ENCODE assay signal across 9 mouse cellular contexts in genomic region chr16:75617651-75618349, GRCm38 (mm10). TPM values are rescaled to one million over a fixed set of nuclear protein-coding genes. Genes with fewer than 3 reads are reported as not detected.
DNase-seq lines count a peak whose midpoint lies in the region; ATAC-seq and TF ChIP-seq lines count a peak whose summit lies in the region.
"Had no signal": no experiment of that assay in that cellular context is flagged by ENCODE, and none has a peak within 500 bp of the region (broad histone marks: within the 10 kb centered on the region; RNA-seq: fewer than 3 reads in every experiment).

No protein-coding gene starts in this region.

- intact Hi-C loops in left cerebral cortex, adult 2 months (cut with DNase I): loop anchor here (2.0 to 5.0 kb wide), 2 partner anchors 275 to 1279 kb away; no protein-coding TSS in a partner anchor

- WGBS in hindbrain, embryonic 12.5 days: 77% methylated on average over 2 of the region's 2 CpGs
- WGBS in stomach, postnatal 0 days: 84% methylated on average over 2 of the region's 2 CpGs

- H3K79me2 ChIP-seq in MEL (ENCODE audit: control insufficient read depth, insufficient read depth, low read length, poor library complexity): no peaks in the 10 kb centered on the region

- peak; percentile 71 for TF ChIP-seq CTCF in left cerebral cortex, adult 2 months (IDR thresholded peaks at IDR 0.05)
- TF ChIP-seq CTCF in MEL (IDR thresholded peaks at IDR 0.05 in 2 of 3, conservative IDR thresholded peaks at IDR 0.05 in 1 of 3; ENCODE audit: control insufficient read depth in 1 of 3, insufficient read depth in 1 of 3, low read depth in 2 of 3, low read length in 3 of 3, poor library complexity in 1 of 3, severe bottlenecking in 1 of 3): peak in 2 of 3 experiments; percentile 55 to 71; a peak in 4 of 6 replicates
- peak; percentile 74 for TF ChIP-seq CTCF in stomach, postnatal 0 days (IDR thresholded peaks at IDR 0.05; ENCODE audit: low read depth)

- TF ChIP-seq EP300 in MEL (IDR thresholded peaks at IDR 0.05; ENCODE audit: low read depth in 1 of 2, low read length in 2 of 2): no peak
- no peak for TF ChIP-seq EP300 in stomach, postnatal 0 days (optimal IDR thresholded peaks at IDR 0.05)

- H3K36me3 ChIP-seq in MEL (ENCODE audit: control insufficient read depth in 1 of 2, insufficient read depth in 2 of 2, low read length in 2 of 2): no peaks in the 10 kb centered on the region
- H3K36me3 ChIP-seq in hindbrain, embryonic 12.5 days: no peaks in the 10 kb centered on the region
- no peaks in the 10 kb centered on the region for H3K36me3 ChIP-seq in stomach, postnatal 0 days (ENCODE audit: control insufficient read depth, insufficient read depth, low read length)
- H3K36me3 ChIP-seq: lung, embryonic 15.5 days had no signal

- peak; percentile 40; the same call in 1 of the 2 replicates for ATAC-seq in hindbrain, embryonic 12.5 days (ENCODE audit: low FRiP score)
- no peak for ATAC-seq in stomach, postnatal 0 days (ENCODE audit: low FRiP score, low TSS enrichment)

- H3K27ac ChIP-seq in left cerebral cortex, adult 2 months: no peak overlapping the region
- H3K27ac ChIP-seq in MEL (ENCODE audit: control insufficient read depth, low read depth, low read length): no peak overlapping the region
- no peak overlapping the region for H3K27ac ChIP-seq in hindbrain, embryonic 12.5 days
- H3K27ac ChIP-seq in stomach, postnatal 0 days (replicated peaks): no peak overlapping the region
- H3K27ac ChIP-seq: lung, embryonic 15.5 days had no signal

- H3K27me3 ChIP-seq in MEL (ENCODE audit: control insufficient read depth in 1 of 2, insufficient read depth in 2 of 2, low read length in 2 of 2): no peaks in the 10 kb centered on the region; a peak in 1 of 4 replicates
- H3K27me3 ChIP-seq in hindbrain, embryonic 12.5 days: no peaks in the 10 kb centered on the region
- no peaks in the 10 kb centered on the region for H3K27me3 ChIP-seq in stomach, postnatal 0 days (ENCODE audit: control insufficient read depth, insufficient read depth, low read length)
- H3K27me3 ChIP-seq: lung, embryonic 15.5 days had no signal

- DNase-seq in left cerebral cortex, adult 2 months (ENCODE audit: extremely low spot score in 1 of 2, low spot score in 2 of 2): peak in 1 of 2 experiments; percentile 26
- DNase-seq in left cerebral cortex, adult 8-10 months (ENCODE audit: low spot score in 2 of 2): no peak
- DNase-seq in MEL (ENCODE audit: low read depth, low spot score): peak; percentile 78
- DNase-seq in c-Kit-negative CD71-positive TER-119-positive erythroid progenitor cells, embryonic 14.5 days (ENCODE audit: low read depth, low spot score): peak; percentile 5
- DNase-seq in lung, postnatal 14 days: peak; percentile 46
- DNase-seq in stomach, postnatal 0 days (ENCODE audit: low spot score): no peak
- no peak for DNase-seq in spleen, adult 12 weeks (ENCODE audit: low spot score)

- H3K9ac ChIP-seq in MEL (ENCODE audit: control insufficient read depth, low read depth, low read length, poor library complexity, severe bottlenecking): no peak overlapping the region
- no peak overlapping the region for H3K9ac ChIP-seq in hindbrain, embryonic 12.5 days
- H3K9ac ChIP-seq in stomach, postnatal 0 days (ENCODE audit: low read length): no peak overlapping the region
- H3K9ac ChIP-seq: lung, embryonic 15.5 days had no signal

- no peaks in the 10 kb centered on the region for H3K9me3 ChIP-seq in MEL (replicated peaks; ENCODE audit: insufficient read depth, low read length)
- H3K9me3 ChIP-seq in hindbrain, embryonic 12.5 days (replicated peaks): no peaks in the 10 kb centered on the region
- no peaks in the 10 kb centered on the region for H3K9me3 ChIP-seq in stomach, postnatal 0 days (ENCODE audit: control insufficient read depth, low read length)
- H3K9me3 ChIP-seq: lung, embryonic 15.5 days had no signal

- no peak overlapping the region for H3K4me3 ChIP-seq in left cerebral cortex, adult 2 months
- H3K4me3 ChIP-seq in MEL (ENCODE audit: control insufficient read depth in 1 of 2, insufficient read depth in 1 of 2, low read depth in 2 of 2, low read length in 2 of 2): no peak overlapping the region
- H3K4me3 ChIP-seq in hindbrain, embryonic 12.5 days: no peak overlapping the region
- H3K4me3 ChIP-seq in stomach, postnatal 0 days (ENCODE audit: low read depth, low read length): no peak overlapping the region
- H3K4me3 ChIP-seq: lung, embryonic 15.5 days had no signal

- TF ChIP-seq RAD21 in MEL (IDR thresholded peaks at IDR 0.05; ENCODE audit: low read depth, low read length): peak; percentile 56

- no peak for TF ChIP-seq POLR2A in MEL (IDR thresholded peaks at IDR 0.05; ENCODE audit: control insufficient read depth in 1 of 2, insufficient read depth in 1 of 2, low read depth in 1 of 2, low read length in 2 of 2, poor library complexity in 1 of 2)

- no peaks in the 10 kb centered on the region for H3K4me1 ChIP-seq in MEL (ENCODE audit: control insufficient read depth in 1 of 2, insufficient read depth in 2 of 2, low read length in 2 of 2)
- H3K4me1 ChIP-seq in hindbrain, embryonic 12.5 days: no peaks in the 10 kb centered on the region
- H3K4me1 ChIP-seq in stomach, postnatal 0 days (replicated peaks; ENCODE audit: control insufficient read depth, insufficient read depth): no peaks in the 10 kb centered on the region
- H3K4me1 ChIP-seq: lung, embryonic 15.5 days had no signal

- H3K4me2 ChIP-seq in hindbrain, embryonic 12.5 days (replicated peaks): no peak overlapping the region
- no peak overlapping the region for H3K4me2 ChIP-seq in stomach, postnatal 0 days (replicated peaks; ENCODE audit: low read depth)
- H3K4me2 ChIP-seq: lung, embryonic 15.5 days had no signal

TF ChIP-seq in MEL, 35 proteins besides CTCF, POLR2A, EP300 and RAD21:
- TF ChIP-seq ETS1 (IDR thresholded peaks at IDR 0.05; ENCODE audit: low read depth, low read length) (no peak), ZC3H11A (IDR thresholded peaks at IDR 0.05; ENCODE audit: low read depth, low read length) (peak; percentile 43; the same call in 1 of the 2 replicates), SMC3 (IDR thresholded peaks at IDR 0.05; ENCODE audit: low read depth, low read length) (peak; percentile 79)

RNA-seq across cellular contexts. Expression of gene Rbm11, which starts 25.2 kb away (rescaled TPM):
- 1 to 10 TPM; 4.5 to 5.2 TPM for total RNA-seq in left cerebral cortex, adult 2 months (2021)
- 1 to 10 TPM; 5.9 to 8.1 (median 6.7) TPM for total RNA-seq in left cerebral cortex, adult 8-10 months (2022)
- not detected in 2 replicates for total RNA-seq in MEL (2012; rRNA removed)
- under 1 TPM in 1 of 2 experiments, not detected in 1; 0.15 TPM for polyA plus RNA-seq in MEL (2012; ENCODE audit: insufficient read depth in 1 of 2, insufficient read length in 2 of 2, low read depth in 1 of 2, low replicate concordance in 2 of 2, missing spikeins in 1 of 2)
- polyA plus RNA-seq in hindbrain, embryonic 12.5 days (2016; fragmentation: Nextera tagmentation; extraction: Ambion mirVana): 0.82 and 1.8 TPM in 2 replicates
- polyA plus RNA-seq in stomach, postnatal 0 days (2015; fragmentation: Nextera tagmentation; extraction: Ambion mirVana): 0.44 and 0.63 TPM in 2 replicates

RNA-seq across cellular contexts. Expression of gene Lipi, which starts 31.9 kb away (rescaled TPM):
- not detected for total RNA-seq in left cerebral cortex, adult 2 months (2021)
- not detected for total RNA-seq in left cerebral cortex, adult 8-10 months (2022)
- not detected in 2 replicates for total RNA-seq in MEL (2012; rRNA removed)
- polyA plus RNA-seq in MEL (2012; ENCODE audit: insufficient read depth in 1 of 2, insufficient read length in 2 of 2, low read depth in 1 of 2, low replicate concordance in 2 of 2, missing spikeins in 1 of 2): not detected
- polyA plus RNA-seq in hindbrain, embryonic 12.5 days (2016; fragmentation: Nextera tagmentation; extraction: Ambion mirVana): not detected in 2 replicates
- polyA plus RNA-seq in stomach, postnatal 0 days (2015; fragmentation: Nextera tagmentation; extraction: Ambion mirVana): not detected in 2 replicates
- polyA plus RNA-seq: lung, embryonic 15.5 days had no signal

Comparison
In these comparisons a context has a peak if more than half of its experiments do, and no peak if none do; other contexts are left out.
1. DNase-seq: peak in MEL (single experiment), c-Kit-negative CD71-positive TER-119-positive erythroid progenitor cells, embryonic 14.5 days (single experiment) and lung, postnatal 14 days (single experiment); none in left cerebral cortex, adult 8-10 months (0 of 2), stomach, postnatal 0 days (single experiment) and spleen, adult 12 weeks (single experiment).
2. Peak in every context shown above with its lines, with median percentiles within 50 percentile points of each other: CTCF ChIP-seq.